Mouse (Mus musculus) liver, embryonic 15.5 days (tissue): ENCODE results near the gene Arfip1. TPM values are rescaled to one million over a fixed set of nuclear protein-coding genes. Genes with fewer than 3 reads are reported as not detected.

ENCODE experiments used
- ATAC-seq: fragments of 200-750 bp; cut with Nextera tagmentation; 2 replicates; pipeline ENCODE4 v1.8.0; 2017; ENCODE audit warnings: moderate number of reproducible peaks, mild to moderate bottlenecking, moderate library complexity; ENCODE audit not compliant: insufficient read depth
- H3K27ac ChIP-seq: fragments of 300-500 bp; sonication (generic); replicated peaks from 2 replicates; pipeline ENCODE4 v1.5.1; 2015; ENCODE audit warnings: mild to moderate bottlenecking, inconsistent platforms
- H3K27me3 ChIP-seq: fragments of 300-500 bp; sonication (generic); 2 replicates; pipeline ENCODE4 v1.6.1; 2015; ENCODE audit warnings: mild to moderate bottlenecking, inconsistent platforms
- H3K36me3 ChIP-seq: fragments of 300-500 bp; sonication (generic); replicated peaks from 2 replicates; pipeline ENCODE4 v1.6.1; 2015; ENCODE audit warnings: moderate library complexity, mild to moderate bottlenecking, inconsistent platforms
- H3K4me1 ChIP-seq: fragments of 300-500 bp; sonication (generic); replicated peaks from 2 replicates; pipeline ENCODE4 v1.6.1; 2015; ENCODE audit warnings: inconsistent platforms
- H3K4me2 ChIP-seq: fragments of 300-500 bp; sonication (generic); 2 replicates; pipeline ENCODE4 v1.6.1; 2015; ENCODE audit warnings: moderate library complexity, mild to moderate bottlenecking, inconsistent platforms
- H3K4me3 ChIP-seq: fragments of 300-500 bp; sonication (generic); replicated peaks from 2 replicates; pipeline ENCODE4 v1.5.1; 2015; ENCODE audit warnings: mild to moderate bottlenecking, inconsistent platforms
- H3K9ac ChIP-seq: fragments of 300-500 bp; sonication (generic); 2 replicates; pipeline ENCODE4 v1.6.1; 2015; ENCODE audit warnings: moderate library complexity, mild to moderate bottlenecking, inconsistent platforms
- H3K9me3 ChIP-seq: fragments of 300-500 bp; sonication (generic); replicated peaks from 2 replicates; pipeline ENCODE4 v1.6.1; 2016; ENCODE audit warnings: inconsistent platforms
- WGBS: fragments of 180-500 bp; shearing (Covaris S2); methylation state at CpG from one replicate; pipeline ENCODE4 v1.1.7; 2015; ENCODE audit warnings: mixed read lengths; ENCODE audit not compliant: insufficient replicate concordance; 5-methylcytosine and 5-hydroxymethylcytosine counted together
- polyA plus RNA-seq: library from polyadenylated mRNA; unstranded; fragments of >200 nt; fragmentation: Nextera tagmentation; extraction: Ambion mirVana; gene quantifications from 2 replicates; pipeline ENCODE4 v1.2.1, GENCODE M21; 2015

The Arfip1 gene
- polyA plus RNA-seq, 1 experiment from 2014 or later = 10.5 TPM

- WGBS = 62% methylated on average over 9 of the region's 9 CpGs
- Histone ChIP-seq H3K27ac (no peak overlapping the region), H3K36me3 (no peaks in the 10 kb centered on the region), H3K9me3 (no peaks in the 10 kb centered on the region), H3K27me3 (peaks cover 5% of the 10 kb centered on the region), H3K4me3 (no peak overlapping the region), H3K4me2 (no peak overlapping the region), H3K4me1 (peaks cover 13% of the 10 kb centered on the region), H3K9ac (no peak overlapping the region)
- ATAC-seq = no peak
Observed at GRCm38 (mm10) chr3:84601870-84602495, 19.6 kb upstream of the Arfip1 start.

DNA sequence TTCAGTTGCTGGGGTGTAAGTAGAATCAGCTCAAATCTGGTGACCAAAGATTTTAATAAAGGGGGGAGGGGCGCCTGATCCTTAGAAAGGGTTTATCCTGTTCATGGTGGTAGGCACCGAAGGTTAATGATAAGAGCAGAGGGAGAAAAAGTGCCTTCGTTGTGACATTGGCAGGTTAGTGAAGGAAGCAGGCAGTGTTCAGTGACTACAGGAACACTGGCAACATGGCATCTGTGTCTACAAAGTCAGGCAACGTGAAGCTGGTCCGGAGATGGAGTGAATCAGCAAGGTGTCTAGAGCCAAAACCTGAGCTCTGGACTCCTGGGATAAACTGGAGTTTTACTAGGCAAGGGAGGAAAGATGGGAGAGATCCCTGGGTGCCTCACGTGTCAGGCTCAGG lies 16.3 kb upstream of the Arfip1 start:
- no peak overlapping the region for H3K4me3 ChIP-seq
- no peak overlapping the region for H3K27ac ChIP-seq
- H3K9ac ChIP-seq = no peak overlapping the region
- H3K4me2 ChIP-seq = no peak overlapping the region
- peaks cover 10% of the 10 kb centered on the region for H3K4me1 ChIP-seq
- 48% methylated on average over 6 of the region's 6 CpGs for WGBS
- peaks cover 30% of the 10 kb centered on the region for H3K27me3 ChIP-seq
- ATAC-seq = no peak
- no peaks in the 10 kb centered on the region for H3K36me3 ChIP-seq
- no peaks in the 10 kb centered on the region for H3K9me3 ChIP-seq

GRCm38 (mm10) chr3:84597996-84598734 lies 15.7 kb upstream of the Arfip1 start:
- H3K4me1 ChIP-seq = peaks cover 4% of the 10 kb centered on the region
- ATAC-seq = no peak
- no peaks in the 10 kb centered on the region for H3K36me3 ChIP-seq

DNA sequence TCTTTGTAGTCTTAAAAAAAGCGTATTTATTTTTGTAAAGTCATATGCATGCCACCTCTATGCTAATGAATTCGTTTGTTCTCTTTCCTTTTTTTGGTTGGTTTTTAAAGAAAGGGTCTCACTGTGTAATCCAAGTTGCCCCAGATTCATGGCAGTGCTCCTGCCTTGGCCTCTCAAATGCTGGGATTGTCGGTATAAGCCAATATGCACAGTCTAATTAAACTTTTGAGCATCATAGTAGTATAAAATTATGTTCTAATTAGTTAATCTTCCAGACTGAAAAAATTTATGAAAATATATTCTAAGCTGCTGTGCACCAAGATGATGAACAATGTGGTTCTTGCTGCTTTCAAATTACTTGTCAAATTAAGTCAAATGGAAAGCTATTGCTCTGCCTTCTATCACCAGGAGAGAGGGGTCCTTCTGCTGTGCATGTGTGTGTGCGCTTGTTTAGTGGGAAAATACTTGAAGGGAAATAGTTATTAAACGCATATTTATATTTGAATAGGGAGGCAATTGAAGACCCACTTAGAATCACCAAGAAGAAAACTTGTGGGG lies 13.3 kb upstream of the Arfip1 start:
- peaks cover 47% of the 10 kb centered on the region for H3K27me3 ChIP-seq
- peak overlapping the region; percentile 62 for H3K4me2 ChIP-seq
- no peak overlapping the region for H3K27ac ChIP-seq
- H3K36me3 ChIP-seq = no peaks in the 10 kb centered on the region
- no peaks in the 10 kb centered on the region for H3K9me3 ChIP-seq
- WGBS = 30% methylated on average over 5 of the region's 5 CpGs
- H3K4me3 ChIP-seq = peak overlapping the region; percentile 44; the same call in 1 of the 2 replicates
- H3K9ac ChIP-seq = no peak overlapping the region
- ATAC-seq = no peak
- H3K4me1 ChIP-seq = no peaks in the 10 kb centered on the region

More at GRCm38 (mm10) chr3:84597996-84598734, 15.7 kb upstream of the Arfip1 start:
- Histone ChIP-seq H3K9ac (no peak overlapping the region), H3K27me3 (peaks cover 35% of the 10 kb centered on the region), H3K4me2 (no peak overlapping the region), H3K27ac (no peak overlapping the region), H3K9me3 (no peaks in the 10 kb centered on the region), H3K4me3 (no peak overlapping the region)
- 37% methylated on average over 6 of the region's 6 CpGs for WGBS

DNA sequence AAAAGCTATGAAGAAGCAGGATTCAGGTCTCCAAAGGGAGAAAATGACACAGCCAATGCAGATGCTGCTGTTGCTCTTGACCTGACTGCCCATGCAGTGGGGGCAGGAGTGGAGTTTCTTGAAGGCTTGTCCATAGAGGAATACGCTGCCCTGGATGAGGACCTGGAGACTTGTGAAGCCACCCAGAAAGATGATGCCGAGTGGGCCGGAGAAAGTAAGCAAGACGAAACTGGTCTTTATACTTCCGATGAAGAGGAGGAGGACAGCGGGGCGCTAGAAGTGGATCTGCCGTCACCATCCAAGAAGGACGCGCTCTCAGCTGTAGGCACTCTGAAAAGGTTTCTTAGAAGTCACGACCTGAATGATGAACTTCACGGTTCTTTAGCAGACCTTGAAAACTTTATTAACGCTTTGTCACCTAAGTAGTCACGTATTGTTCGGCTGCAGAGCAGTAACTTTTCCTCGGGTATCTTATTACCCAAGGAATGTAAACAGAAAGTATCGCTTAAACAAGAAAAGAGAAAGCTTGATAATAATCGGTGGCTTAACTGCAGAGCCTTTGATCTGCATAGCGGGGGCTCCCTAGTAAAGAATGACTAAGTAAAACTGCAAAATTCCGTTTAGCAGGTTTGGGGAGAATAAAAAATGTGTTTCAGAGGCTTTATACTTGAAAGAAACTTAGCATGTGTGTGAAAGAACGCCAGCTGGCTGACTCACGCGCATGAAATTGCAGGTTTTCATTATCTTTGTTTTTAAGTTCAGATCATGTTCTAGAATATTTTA lies 12.7 kb upstream of the Arfip1 start:
- no peak for ATAC-seq
- Histone ChIP-seq H3K36me3 (no peaks in the 10 kb centered on the region), H3K4me2 (peak overlapping the region; percentile 62), H3K27me3 (peaks cover 47% of the 10 kb centered on the region), H3K4me3 (peak overlapping the region; percentile 44), H3K4me1 (no peaks in the 10 kb centered on the region), H3K27ac (no peak overlapping the region), H3K9me3 (no peaks in the 10 kb centered on the region), H3K9ac (no peak overlapping the region)
- 5% methylated on average over 23 of the region's 23 CpGs for WGBS

GRCm38 (mm10) chr3:84593274-84593673 lies 10.8 kb upstream of the Arfip1 start, which contains the start of gene Tigd4:
Tigd4 (plus strand) TSS chr3:84593574.
- Histone ChIP-seq H3K36me3 (no peaks in the 10 kb centered on the region), H3K4me2 (no peak within 1 kb of the TSS), H3K9me3 (no peaks in the 10 kb centered on the region), H3K4me3 (no peak within 1 kb of the TSS), H3K9ac (no peak within 1 kb of the TSS), H3K27ac (no peak within 1 kb of the TSS), H3K27me3 (peaks cover 47% of the 10 kb centered on the region), H3K4me1 (no peaks in the 10 kb centered on the region)
- ATAC-seq = no peak
- 73% methylated on average over 2 of the region's 2 CpGs for WGBS

DNA sequence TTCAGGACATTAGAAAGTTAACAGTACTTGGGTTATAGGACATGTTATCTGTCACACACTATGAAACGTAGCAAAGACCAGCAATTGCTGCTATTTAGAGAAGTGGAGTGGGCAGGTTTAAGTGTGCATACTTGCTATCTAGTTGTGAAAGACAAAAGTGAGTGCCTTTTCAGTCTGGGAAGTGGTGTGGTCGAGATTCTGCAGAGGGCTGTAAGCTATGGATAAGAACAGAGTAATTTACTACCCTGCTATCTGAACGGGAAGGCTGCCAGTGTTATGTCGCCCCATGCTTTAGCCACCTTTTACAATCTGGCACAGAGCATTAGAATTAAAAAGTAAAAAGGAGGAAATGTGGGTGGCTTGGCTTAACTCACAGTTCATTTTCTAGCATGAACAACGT lies 4.3 kb upstream of the Arfip1 start:
- H3K4me2 ChIP-seq = no peak overlapping the region
- H3K36me3 ChIP-seq = no peaks in the 10 kb centered on the region
- H3K4me3 ChIP-seq = no peak overlapping the region
- no peak overlapping the region for H3K27ac ChIP-seq
- peaks cover 22% of the 10 kb centered on the region for H3K27me3 ChIP-seq
- ATAC-seq = no peak
- H3K9ac ChIP-seq = no peak overlapping the region
- H3K4me1 ChIP-seq = peaks cover 12% of the 10 kb centered on the region
- WGBS = 15% methylated on average over 5 of the region's 5 CpGs
- H3K9me3 ChIP-seq = no peaks in the 10 kb centered on the region

DNA sequence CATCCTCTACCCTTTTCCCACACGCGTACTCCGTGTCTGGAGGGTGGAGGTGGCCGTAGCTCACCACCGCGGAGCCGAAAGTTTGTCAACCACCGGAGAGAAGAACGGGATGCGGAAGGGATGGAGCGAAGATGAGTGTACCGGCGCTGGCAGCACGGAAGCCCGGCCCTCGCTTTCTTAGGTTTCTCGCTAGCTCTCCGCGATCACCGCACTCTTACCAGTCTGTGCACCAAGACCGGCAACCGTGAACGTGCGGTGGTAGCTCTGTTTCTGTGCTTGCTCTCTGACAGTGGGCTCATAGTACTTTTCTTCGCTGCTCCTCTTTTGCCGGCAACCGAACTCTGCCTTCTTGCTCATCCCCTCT lies 470 bp upstream of the Arfip1 start:
- peak overlapping the region; percentile 80 for H3K4me3 ChIP-seq
- no peaks in the 10 kb centered on the region for H3K9me3 ChIP-seq
- peak overlapping the region; percentile 65 for H3K9ac ChIP-seq
- H3K4me1 ChIP-seq = peaks cover 25% of the 10 kb centered on the region
- no peaks in the 10 kb centered on the region for H3K36me3 ChIP-seq
- H3K27ac ChIP-seq = no peak overlapping the region
- ATAC-seq = no peak; the same call in 1 of the 2 replicates
- H3K27me3 ChIP-seq = peaks cover 16% of the 10 kb centered on the region
- peak overlapping the region; percentile 86 for H3K4me2 ChIP-seq
- WGBS = under 1% methylated on average over 27 of the region's 27 CpGs

- H3K4me2 ChIP-seq = peak overlapping the region; percentile 86
- peaks cover 13% of the 10 kb centered on the region; the same call in 1 of the 2 replicates for H3K27me3 ChIP-seq
- 0% methylated on average over 4 of the region's 4 CpGs for WGBS
- no peaks in the 10 kb centered on the region for H3K9me3 ChIP-seq
- peaks cover 25% of the 10 kb centered on the region for H3K4me1 ChIP-seq
- peak overlapping the region; percentile 65 for H3K9ac ChIP-seq
- H3K36me3 ChIP-seq = no peaks in the 10 kb centered on the region
- H3K4me3 ChIP-seq = peak overlapping the region; percentile 80
- peak overlapping the region; percentile 71 for H3K27ac ChIP-seq
- ATAC-seq = no peak
Observed at GRCm38 (mm10) chr3:84581696-84582022, 766 bp downstream of the Arfip1 start.

- no peak overlapping the region for H3K27ac ChIP-seq
- peak overlapping the region; percentile 80; the same call in 1 of the 2 replicates for H3K4me3 ChIP-seq
- no peaks in the 10 kb centered on the region for H3K9me3 ChIP-seq
- ATAC-seq = no peak
- H3K27me3 ChIP-seq = peaks cover 13% of the 10 kb centered on the region; the same call in 1 of the 2 replicates
- 10% methylated on average over 4 of the region's 4 CpGs for WGBS
- peaks cover 25% of the 10 kb centered on the region for H3K4me1 ChIP-seq
- H3K4me2 ChIP-seq = peak overlapping the region; percentile 86
- H3K36me3 ChIP-seq = no peaks in the 10 kb centered on the region
- H3K9ac ChIP-seq = no peak overlapping the region
Observed at GRCm38 (mm10) chr3:84580716-84581115, 1.7 kb downstream of the Arfip1 start.

- WGBS = 55% methylated on average over 3 of the region's 3 CpGs
- no peak for ATAC-seq
Observed at GRCm38 (mm10) chr3:84570501-84570900, 11.9 kb downstream of the Arfip1 start.

More at GRCm38 (mm10) chr3:84570501-84570900, 11.9 kb downstream of the Arfip1 start:
- Histone ChIP-seq H3K27me3 (no peaks in the 10 kb centered on the region), H3K27ac (no peak overlapping the region), H3K36me3 (no peaks in the 10 kb centered on the region), H3K9ac (no peak overlapping the region), H3K4me2 (no peak overlapping the region), H3K4me3 (no peak overlapping the region), H3K9me3 (no peaks in the 10 kb centered on the region), H3K4me1 (peaks cover 3% of the 10 kb centered on the region; the same call in 1 of the 2 replicates)
